Comparison of ENCODE assay signal across 16 mouse cellular contexts in the genomic region with DNA sequence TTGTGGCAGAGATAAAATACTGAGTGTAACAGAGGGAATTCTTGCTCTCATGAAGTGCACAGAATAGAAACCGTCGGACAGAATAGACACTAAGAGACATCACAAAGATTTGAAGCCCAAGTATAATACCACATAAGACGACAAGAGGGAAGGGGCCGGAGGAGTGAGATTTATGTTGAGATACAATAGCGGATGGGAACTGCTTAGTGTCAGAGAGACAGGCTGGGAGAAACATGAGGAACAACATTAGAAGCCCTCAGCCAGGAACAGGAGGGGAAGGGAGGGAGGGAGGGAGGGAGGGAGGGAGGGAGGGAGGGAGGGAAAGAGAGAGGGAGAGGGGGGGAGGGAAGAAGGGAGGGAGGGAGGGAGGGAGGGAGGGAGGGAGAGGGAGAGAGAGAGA. TPM values are rescaled to one million over a fixed set of nuclear protein-coding genes. Genes with fewer than 3 reads are reported as not detected.
A peak's percentile ranks its signal among the peaks of the same experiment; 100 is the strongest.
DNase-seq lines count a peak whose midpoint lies in the region; ATAC-seq lines count a peak whose summit lies in the region.
"Had no signal": no experiment of that assay in that cellular context is flagged by ENCODE, and none has a peak within 500 bp of the region (broad histone marks: within the 10 kb centered on the region; RNA-seq: fewer than 3 reads in every experiment).

No protein-coding gene starts in this region.

- no peak overlapping the region for H3K9ac ChIP-seq in forebrain, embryonic 13.5 days
- H3K9ac ChIP-seq in hindbrain, embryonic 13.5 days = 0 out of 2 replicates have a peak overlapping the region, but pooled peaks have one; percentile 35
- no peak overlapping the region for H3K9ac ChIP-seq in forebrain, embryonic 15.5 days (replicated peaks)
- H3K9ac ChIP-seq: liver, postnatal 0 days had no signal

- H3K4me1 ChIP-seq in forebrain, embryonic 13.5 days = peaks cover 14% of the 10 kb centered on the region
- peaks cover 21% of the 10 kb centered on the region for H3K4me1 ChIP-seq in forebrain, embryonic 10.5 days
- H3K4me1 ChIP-seq in hindbrain, embryonic 13.5 days (replicated peaks) = peaks cover 36% of the 10 kb centered on the region
- peaks cover 25% of the 10 kb centered on the region for H3K4me1 ChIP-seq in hindbrain, embryonic 10.5 days (replicated peaks)
- peaks cover 14% of the 10 kb centered on the region; the same call in 1 of the 2 replicates for H3K4me1 ChIP-seq in forebrain, embryonic 15.5 days
- peaks cover 37% of the 10 kb centered on the region for H3K4me1 ChIP-seq in limb, embryonic 10.5 days

- DNase-seq in forebrain, embryonic 10.5 days (ENCODE audit: extremely low spot score, low spot score) = no peak
- no peak for DNase-seq in hindbrain, embryonic 10.5 days (ENCODE audit: low spot score)
- no peak for DNase-seq in limb, embryonic 10.5 days (ENCODE audit: low spot score)
- DNase-seq in adrenal gland, postnatal 4 days (ENCODE audit: low spot score in 2 of 2) = no peak
- DNase-seq in spleen, postnatal 10 days (ENCODE audit: low spot score in 2 of 2) = no peak
- DNase-seq: adrenal gland, postnatal 25 days; cerebellum, adult 9-10 months; gastrocnemius, postnatal 25 days; liver, postnatal 0 days; lung, postnatal 4 days; right cerebral cortex, adult 18-20 months; thymus, adult 2 months had no signal

- ATAC-seq in forebrain, embryonic 13.5 days = no peak
- no peak for ATAC-seq in hindbrain, embryonic 13.5 days (ENCODE audit: low FRiP score)
- no peak for ATAC-seq in forebrain, embryonic 15.5 days (replicated peaks)
- ATAC-seq: liver, postnatal 0 days had no signal

- H3K36me3 ChIP-seq in forebrain, embryonic 13.5 days (ENCODE audit: poor library complexity, severe bottlenecking) = 0 out of 2 replicates have a peak, but pooled peaks cover 5% of the 10 kb centered on the region
- no peaks in the 10 kb centered on the region; the same call in 1 of the 2 replicates for H3K36me3 ChIP-seq in forebrain, embryonic 10.5 days (replicated peaks)
- peaks cover 5% of the 10 kb centered on the region; the same call in 1 of the 2 replicates for H3K36me3 ChIP-seq in hindbrain, embryonic 13.5 days
- 0 out of 2 replicates have a peak, but pooled peaks cover 4% of the 10 kb centered on the region for H3K36me3 ChIP-seq in hindbrain, embryonic 10.5 days
- no peaks in the 10 kb centered on the region for H3K36me3 ChIP-seq in forebrain, embryonic 15.5 days
- no peaks in the 10 kb centered on the region for H3K36me3 ChIP-seq in limb, embryonic 10.5 days

- H3K4me3 ChIP-seq in forebrain, embryonic 13.5 days = no peak overlapping the region
- H3K4me3 ChIP-seq in forebrain, embryonic 10.5 days = no peak overlapping the region
- no peak overlapping the region for H3K4me3 ChIP-seq in hindbrain, embryonic 13.5 days
- no peak overlapping the region for H3K4me3 ChIP-seq in hindbrain, embryonic 10.5 days
- no peak overlapping the region for H3K4me3 ChIP-seq in forebrain, embryonic 15.5 days
- H3K4me3 ChIP-seq in limb, embryonic 10.5 days = no peak overlapping the region

- no peaks in the 10 kb centered on the region for H3K9me3 ChIP-seq in forebrain, embryonic 13.5 days (replicated peaks)
- H3K9me3 ChIP-seq in forebrain, embryonic 10.5 days = no peaks in the 10 kb centered on the region
- H3K9me3 ChIP-seq in hindbrain, embryonic 13.5 days = no peaks in the 10 kb centered on the region
- no peaks in the 10 kb centered on the region for H3K9me3 ChIP-seq in hindbrain, embryonic 10.5 days
- H3K9me3 ChIP-seq in forebrain, embryonic 15.5 days = no peaks in the 10 kb centered on the region
- no peaks in the 10 kb centered on the region for H3K9me3 ChIP-seq in limb, embryonic 10.5 days (replicated peaks)

- H3K4me2 ChIP-seq in forebrain, embryonic 13.5 days = no peak overlapping the region
- H3K4me2 ChIP-seq in hindbrain, embryonic 13.5 days = no peak overlapping the region
- H3K4me2 ChIP-seq in forebrain, embryonic 15.5 days (replicated peaks) = no peak overlapping the region

- H3K27me3 ChIP-seq in forebrain, embryonic 13.5 days = no peaks in the 10 kb centered on the region
- H3K27me3 ChIP-seq in forebrain, embryonic 10.5 days (ENCODE audit: poor library complexity, severe bottlenecking) = no peaks in the 10 kb centered on the region
- no peaks in the 10 kb centered on the region for H3K27me3 ChIP-seq in hindbrain, embryonic 13.5 days
- H3K27me3 ChIP-seq in hindbrain, embryonic 10.5 days (ENCODE audit: insufficient read depth, poor library complexity, severe bottlenecking) = no peaks in the 10 kb centered on the region
- no peaks in the 10 kb centered on the region for H3K27me3 ChIP-seq in forebrain, embryonic 15.5 days
- H3K27me3 ChIP-seq in limb, embryonic 10.5 days (ENCODE audit: low read depth, poor library complexity, severe bottlenecking) = no peaks in the 10 kb centered on the region
- H3K27me3 ChIP-seq: CH12.LX had no signal

- peak overlapping the region; percentile 44; the same call in 1 of the 2 replicates for H3K27ac ChIP-seq in forebrain, embryonic 13.5 days
- no peak overlapping the region for H3K27ac ChIP-seq in forebrain, embryonic 10.5 days
- peak overlapping the region; percentile 71 for H3K27ac ChIP-seq in hindbrain, embryonic 13.5 days
- H3K27ac ChIP-seq in hindbrain, embryonic 10.5 days = no peak overlapping the region
- peak overlapping the region; percentile 47; the same call in 1 of the 2 replicates for H3K27ac ChIP-seq in forebrain, embryonic 15.5 days (replicated peaks)
- H3K27ac ChIP-seq in limb, embryonic 10.5 days = 0 out of 2 replicates have a peak overlapping the region, but pooled peaks have one; percentile 25

- WGBS in forebrain, embryonic 13.5 days = 71% methylated on average over 5 of the region's 5 CpGs
- 87% methylated on average over 5 of the region's 5 CpGs for WGBS in forebrain, embryonic 10.5 days
- WGBS in hindbrain, embryonic 13.5 days = 56% methylated on average over 5 of the region's 5 CpGs
- WGBS in hindbrain, embryonic 10.5 days = 86% methylated on average over 5 of the region's 5 CpGs
- 62% methylated on average over 5 of the region's 5 CpGs for WGBS in forebrain, embryonic 15.5 days
- WGBS in limb, embryonic 10.5 days = 79% methylated on average over 5 of the region's 5 CpGs

RNA-seq across cellular contexts. Expression of gene Srebf1, which starts 55.4 kb away (rescaled TPM):
- 52.1 and 56.7 TPM in 2 replicates for polyA plus RNA-seq in forebrain, embryonic 13.5 days (2015; fragmentation: Nextera tagmentation; extraction: Ambion mirVana)
- 59.3 and 66.1 TPM in 2 replicates for polyA plus RNA-seq in forebrain, embryonic 10.5 days (2016; fragmentation: Nextera tagmentation; extraction: Ambion mirVana)
- polyA plus RNA-seq in hindbrain, embryonic 13.5 days (2015; fragmentation: Nextera tagmentation; extraction: Ambion mirVana) = 38.2 and 43.9 TPM in 2 replicates
- polyA plus RNA-seq in hindbrain, embryonic 10.5 days (2016; fragmentation: Nextera tagmentation; extraction: Ambion mirVana) = 45.0 and 55.8 TPM in 2 replicates
- polyA plus RNA-seq in forebrain, embryonic 15.5 days (2015; fragmentation: Nextera tagmentation; extraction: Ambion mirVana) = 48.2 and 52.7 TPM in 2 replicates
- 56.2 and 56.6 TPM in 2 replicates for polyA plus RNA-seq in limb, embryonic 10.5 days (2016; fragmentation: Nextera tagmentation; extraction: Ambion mirVana)
- total RNA-seq in adrenal gland, postnatal 4 days (2021) = 100 to 1,000 TPM; 135 to 160 TPM

Comparison
In these comparisons a context has a peak if more than half of its experiments do, and no peak if none do; other contexts are left out.
1. H3K27ac ChIP-seq: peak in forebrain, embryonic 13.5 days (single experiment), hindbrain, embryonic 13.5 days (single experiment), forebrain, embryonic 15.5 days (single experiment) and limb, embryonic 10.5 days (single experiment); none in forebrain, embryonic 10.5 days (single experiment) and hindbrain, embryonic 10.5 days (single experiment).